Mouse (Mus musculus): ENCODE measurements around the gene Hist1h4c. TPM values are rescaled to one million over a fixed set of nuclear protein-coding genes. Genes with fewer than 3 reads are reported as not detected.
A peak's percentile ranks its signal among the peaks of the same experiment; 100 is the strongest.

Hist1h4c gene
- total and polyA plus RNA-seq, 2 experiments from 2014 or later: 4.6 to 1,400 TPM

DNA sequence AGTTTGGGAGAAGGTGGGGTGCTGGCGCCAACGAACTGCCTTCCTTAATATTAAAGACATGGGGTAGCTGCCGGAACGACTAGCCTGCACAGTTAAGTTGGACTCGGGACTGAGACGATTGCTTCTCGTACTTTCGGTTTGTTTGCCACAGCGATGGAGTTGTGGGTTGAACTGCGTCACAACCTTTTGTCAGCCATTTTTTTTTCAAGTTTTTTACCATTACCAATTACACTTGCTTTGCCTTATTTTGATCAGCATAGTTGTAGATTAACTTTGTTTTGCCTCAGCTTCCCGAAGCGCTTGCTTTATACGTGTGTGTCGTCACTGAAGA lies 41.6 kb upstream of the Hist1h4c start:
- peak overlapping the region; percentile 74 for H3K9ac ChIP-seq (replicated peaks; ENCODE audit: low read length)
- no peak for DNase-seq (ENCODE audit: low spot score)
- H3K4me3 ChIP-seq (ENCODE audit: low read length): peak overlapping the region; percentile 52
- H3K9me3 ChIP-seq (ENCODE audit: low read length): no peaks in the 10 kb centered on the region
- H3K4me2 ChIP-seq (ENCODE audit: low read depth, low read length): peak overlapping the region; percentile 98
- H3K4me1 ChIP-seq (ENCODE audit: insufficient read depth, low read length): peaks cover 6% of the 10 kb centered on the region; the same call in 1 of the 2 replicates
- peak overlapping the region; percentile 94 for H3K27ac ChIP-seq
- no peaks in the 10 kb centered on the region for H3K27me3 ChIP-seq (ENCODE audit: insufficient read depth, low read length)
- ATAC-seq: no peak
- WGBS: under 1% methylated on average over 14 of the region's 14 CpGs
- no peaks in the 10 kb centered on the region for H3K36me3 ChIP-seq (ENCODE audit: insufficient read depth, low read length)
- no peak for TF ChIP-seq CTCF (IDR thresholded peaks at IDR 0.05; ENCODE audit: low read depth)

GRCm38 (mm10) chr13:23739069-23739921 lies 41.0 kb upstream of the Hist1h4c start:
- DNase-seq (ENCODE audit: low spot score) (peak; percentile 97), ATAC-seq (peak; percentile 93)
- WGBS: under 1% methylated on average over 39 of the region's 39 CpGs
- Histone ChIP-seq H3K4me3 (ENCODE audit: low read length) (peak overlapping the region; percentile 52), H3K27me3 (ENCODE audit: insufficient read depth, low read length) (no peaks in the 10 kb centered on the region), H3K4me1 (ENCODE audit: insufficient read depth, low read length) (peaks cover 6% of the 10 kb centered on the region; the same call in 1 of the 2 replicates), H3K9ac (replicated peaks; ENCODE audit: low read length) (peak overlapping the region; percentile 74), H3K9me3 (ENCODE audit: low read length) (no peaks in the 10 kb centered on the region), H3K27ac (peak overlapping the region; percentile 94), H3K36me3 (ENCODE audit: insufficient read depth, low read length) (no peaks in the 10 kb centered on the region), H3K4me2 (ENCODE audit: low read depth, low read length) (peak overlapping the region; percentile 98)
- TF ChIP-seq CTCF (IDR thresholded peaks at IDR 0.05; ENCODE audit: low read depth): no peak

DNA sequence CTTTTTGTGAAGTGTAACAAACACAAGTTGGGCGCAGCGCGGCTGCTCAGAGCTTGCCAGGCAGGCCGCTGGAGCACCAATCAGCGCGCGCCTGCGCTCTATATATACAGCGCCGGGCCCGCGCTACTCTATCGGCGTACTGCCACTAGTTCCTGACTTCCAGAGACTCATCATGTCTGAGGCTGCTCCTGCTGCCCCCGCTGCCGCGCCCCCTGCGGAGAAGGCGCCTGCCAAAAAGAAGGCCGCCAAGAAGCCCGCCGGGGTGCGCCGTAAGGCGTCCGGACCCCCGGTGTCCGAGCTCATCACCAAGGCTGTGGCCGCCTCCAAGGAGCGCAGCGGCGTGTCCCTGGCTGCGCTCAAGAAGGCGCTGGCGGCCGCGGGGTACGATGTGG lies 40.4 kb upstream of the Hist1h4c start, which contains the start of gene Hist1h1c:
Gene Hist1h1c (plus strand): TSS at position 132 of the 392 bp plus-strand sequence.
- Histone ChIP-seq H3K9ac (replicated peaks; ENCODE audit: low read length) (peak within 1 kb of the TSS; percentile 74), H3K36me3 (ENCODE audit: insufficient read depth, low read length) (no peaks in the 10 kb centered on the region), H3K4me1 (ENCODE audit: insufficient read depth, low read length) (peaks cover 6% of the 10 kb centered on the region; the same call in 1 of the 2 replicates), H3K27ac (peak within 1 kb of the TSS; percentile 94), H3K9me3 (ENCODE audit: low read length) (no peaks in the 10 kb centered on the region), H3K4me2 (ENCODE audit: low read depth, low read length) (peak within 1 kb of the TSS; percentile 98), H3K27me3 (ENCODE audit: insufficient read depth, low read length) (no peaks in the 10 kb centered on the region), H3K4me3 (ENCODE audit: low read length) (peak within 1 kb of the TSS; percentile 52)
- DNase-seq (ENCODE audit: low spot score): peak; percentile 93
- no peak for TF ChIP-seq CTCF (IDR thresholded peaks at IDR 0.05; ENCODE audit: low read depth)
- under 1% methylated on average over 33 of the region's 38 CpGs for WGBS
- ATAC-seq: peak; percentile 95

DNA sequence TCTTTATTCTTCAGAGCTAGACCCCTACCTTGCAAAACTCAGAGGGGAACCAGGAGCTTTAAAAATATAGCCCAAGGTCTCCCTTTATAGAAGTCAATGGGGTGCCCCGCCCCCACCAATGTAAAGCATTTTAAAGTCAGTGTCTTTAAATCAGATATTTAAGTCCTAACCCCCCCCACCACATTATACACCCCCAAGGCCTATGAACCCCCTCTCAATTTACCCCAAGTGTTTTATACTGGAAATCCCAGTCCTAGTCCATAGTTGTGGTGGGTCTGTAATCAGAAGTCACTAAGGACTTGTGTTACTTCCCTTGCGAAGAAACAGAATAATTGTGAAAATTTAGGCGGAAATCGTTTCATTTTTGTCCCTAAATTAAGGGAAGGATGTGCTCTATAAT lies 39.8 kb upstream of the Hist1h4c start:
- Histone ChIP-seq H3K4me2 (ENCODE audit: low read depth, low read length) (peak overlapping the region; percentile 98), H3K9ac (replicated peaks; ENCODE audit: low read length) (peak overlapping the region; percentile 74; the same call in 1 of the 2 replicates), H3K9me3 (ENCODE audit: low read length) (no peaks in the 10 kb centered on the region), H3K36me3 (ENCODE audit: insufficient read depth, low read length) (no peaks in the 10 kb centered on the region), H3K27ac (peak overlapping the region; percentile 94), H3K27me3 (ENCODE audit: insufficient read depth, low read length) (no peaks in the 10 kb centered on the region), H3K4me1 (ENCODE audit: insufficient read depth, low read length) (peaks cover 6% of the 10 kb centered on the region; the same call in 1 of the 2 replicates), H3K4me3 (ENCODE audit: low read length) (peak overlapping the region; percentile 52; the same call in 1 of the 2 replicates)
- ATAC-seq (no peak), DNase-seq (ENCODE audit: low spot score) (no peak)
- TF ChIP-seq CTCF (IDR thresholded peaks at IDR 0.05; ENCODE audit: low read depth): no peak
- 25% methylated on average over 4 of the region's 4 CpGs for WGBS

- H3K27me3 ChIP-seq (ENCODE audit: insufficient read depth, low read length): no peaks in the 10 kb centered on the region
- H3K9ac ChIP-seq (replicated peaks; ENCODE audit: low read length): no peak overlapping the region
- no peaks in the 10 kb centered on the region for H3K36me3 ChIP-seq (ENCODE audit: insufficient read depth, low read length)
- WGBS: 88% methylated on average over 5 of the region's 5 CpGs
- no peaks in the 10 kb centered on the region for H3K9me3 ChIP-seq (ENCODE audit: low read length)
- no peak overlapping the region for H3K4me3 ChIP-seq (ENCODE audit: low read length)
- TF ChIP-seq CTCF (IDR thresholded peaks at IDR 0.05; ENCODE audit: low read depth): no peak
- no peak for DNase-seq (ENCODE audit: low spot score)
- no peak overlapping the region for H3K27ac ChIP-seq
- no peak for ATAC-seq
- H3K4me1 ChIP-seq (ENCODE audit: insufficient read depth, low read length): peaks cover 6% of the 10 kb centered on the region; the same call in 1 of the 2 replicates
- H3K4me2 ChIP-seq (ENCODE audit: low read depth, low read length): no peak overlapping the region
Observed at GRCm38 (mm10) chr13:23737091-23737490, 38.8 kb upstream of the Hist1h4c start.

DNA sequence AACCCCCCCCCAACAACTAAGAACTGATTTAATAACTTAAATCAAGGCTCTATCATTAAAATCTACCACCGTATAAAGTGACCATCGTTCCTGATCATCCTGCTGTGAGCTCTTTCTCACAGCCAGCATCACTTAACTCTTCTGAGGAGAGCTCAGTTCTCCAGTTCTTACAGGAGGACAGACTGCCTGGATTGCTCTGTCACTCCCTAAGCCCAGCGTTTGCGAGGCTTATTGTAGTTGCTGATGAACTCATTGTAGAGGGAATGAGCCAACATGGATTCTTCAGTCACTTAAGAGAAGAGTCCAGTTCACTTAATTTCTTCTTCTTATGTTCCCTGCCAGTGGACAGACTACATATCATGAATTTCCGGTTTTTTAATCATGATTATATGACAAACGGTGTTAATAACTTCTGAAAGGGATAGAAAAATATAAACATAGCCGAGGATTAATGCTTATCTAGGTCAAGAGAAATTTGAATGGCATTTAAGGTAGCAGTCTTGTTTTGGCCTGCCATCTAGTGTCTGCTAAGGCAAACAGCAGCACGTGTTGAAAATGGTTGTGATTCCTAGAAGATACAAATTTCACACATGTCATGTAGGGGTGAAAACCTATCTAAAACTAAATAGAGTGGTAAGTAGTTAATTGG lies 34.0 kb upstream of the Hist1h4c start:
- Histone ChIP-seq H3K9ac (replicated peaks; ENCODE audit: low read length) (no peak overlapping the region), H3K4me2 (ENCODE audit: low read depth, low read length) (no peak overlapping the region), H3K36me3 (ENCODE audit: insufficient read depth, low read length) (no peaks in the 10 kb centered on the region), H3K27ac (no peak overlapping the region), H3K9me3 (ENCODE audit: low read length) (no peaks in the 10 kb centered on the region), H3K4me1 (ENCODE audit: insufficient read depth, low read length) (no peaks in the 10 kb centered on the region), H3K4me3 (ENCODE audit: low read length) (no peak overlapping the region), H3K27me3 (ENCODE audit: insufficient read depth, low read length) (no peaks in the 10 kb centered on the region)
- TF ChIP-seq CTCF (IDR thresholded peaks at IDR 0.05; ENCODE audit: low read depth): peak; percentile 88
- DNase-seq (ENCODE audit: low spot score): peak; percentile 72
- 0 out of 2 replicates have a peak, but pooled peaks have one; percentile 49 for ATAC-seq
- WGBS: 23% methylated on average over 8 of the region's 8 CpGs

All from hindbrain, postnatal 0 days (tissue).